Mouse (Mus musculus): ENCODE measurements around the gene Setd4.

The Setd4 gene

DNA sequence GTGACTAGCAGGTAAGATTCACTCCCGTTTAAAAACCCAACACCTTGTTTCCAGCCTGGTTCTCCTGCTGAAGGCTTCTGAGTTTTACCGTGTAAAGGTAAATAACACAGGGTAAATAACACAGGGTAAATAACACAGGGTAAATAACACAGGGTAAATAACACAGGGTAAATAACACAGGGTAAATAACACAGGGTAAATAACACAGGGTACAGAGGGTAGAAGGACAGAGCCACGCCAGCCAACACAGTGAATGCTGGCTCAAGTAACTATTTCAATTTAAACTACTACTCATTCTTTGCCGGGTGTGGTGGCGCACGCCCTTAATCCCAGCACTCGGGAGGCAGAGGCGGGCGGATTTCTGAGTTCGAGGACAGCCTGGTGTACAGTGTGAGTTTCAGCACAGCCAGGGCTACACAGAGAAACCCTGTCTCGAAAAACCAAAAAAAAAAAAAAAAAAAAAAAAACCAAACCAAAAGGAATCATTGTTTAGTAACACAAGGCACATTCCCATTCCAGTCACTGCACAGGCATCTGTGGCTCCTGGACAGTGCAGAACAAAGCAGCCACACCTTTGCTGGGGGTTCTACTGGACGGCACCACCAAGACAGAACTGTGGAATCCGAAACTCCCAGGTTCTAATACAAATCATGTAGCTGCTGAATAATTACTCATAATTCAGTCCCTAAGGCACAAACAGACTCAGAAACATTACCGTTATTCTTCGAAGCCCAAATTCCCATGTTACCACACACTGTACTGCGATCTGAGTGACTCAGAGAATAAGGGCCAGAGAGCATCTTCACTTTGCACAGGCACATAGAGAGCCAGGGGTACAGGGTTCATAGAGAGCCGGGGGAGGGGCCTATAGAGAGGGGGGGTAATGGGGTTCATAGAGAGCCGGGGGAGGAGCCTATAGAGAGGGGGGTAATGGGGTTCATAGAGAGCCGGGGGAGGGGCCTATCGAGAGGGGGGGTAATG, 12.1 kb downstream of the Setd4 start:
- DNase-seq (ENCODE audit: low read depth, low spot score), result no peak

DNA sequence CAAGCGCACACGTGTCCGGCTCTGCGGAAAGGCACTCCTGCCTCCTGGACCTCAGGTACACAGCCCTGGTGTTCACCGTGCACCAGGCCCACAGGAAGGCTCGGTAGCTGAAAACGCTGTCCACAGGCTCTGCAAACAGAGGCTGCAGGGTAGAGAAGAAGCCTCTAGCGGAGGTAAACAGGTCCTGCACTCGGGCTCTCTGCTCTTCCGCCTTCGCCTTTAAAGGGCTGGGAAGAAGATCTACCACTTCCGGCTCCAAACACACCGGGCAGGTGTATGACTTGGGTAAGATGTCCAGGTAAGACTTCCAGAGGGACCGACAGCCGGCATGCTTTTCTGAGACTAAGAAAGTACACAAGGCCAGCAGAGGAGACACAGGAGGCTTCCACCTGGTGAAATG, 12.9 kb downstream of the Setd4 start:
- DNase-seq (ENCODE audit: low read depth, low spot score), result peak; percentile 52

DNA sequence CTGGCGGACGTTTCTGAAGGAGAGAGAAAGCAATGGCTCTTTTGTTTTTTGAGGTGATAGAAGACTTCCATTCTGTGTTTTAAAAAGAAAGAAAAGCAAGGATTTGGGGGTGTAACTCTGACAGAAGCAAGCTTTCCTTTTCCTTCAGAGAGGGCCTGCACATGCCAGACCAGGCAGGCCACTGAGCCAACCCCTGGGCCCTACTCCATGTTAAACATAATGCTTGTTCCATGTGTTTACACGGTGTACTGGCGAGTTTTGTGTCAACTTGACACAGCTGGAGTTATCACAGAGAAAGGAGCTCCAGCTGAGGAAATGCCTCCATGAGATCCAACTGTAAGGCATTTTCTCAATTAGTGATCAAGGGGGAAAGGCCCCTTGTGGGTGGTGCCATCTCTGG, 15.6 kb downstream of the Setd4 start:
- no peak for DNase-seq (ENCODE audit: low read depth, low spot score)

DNA sequence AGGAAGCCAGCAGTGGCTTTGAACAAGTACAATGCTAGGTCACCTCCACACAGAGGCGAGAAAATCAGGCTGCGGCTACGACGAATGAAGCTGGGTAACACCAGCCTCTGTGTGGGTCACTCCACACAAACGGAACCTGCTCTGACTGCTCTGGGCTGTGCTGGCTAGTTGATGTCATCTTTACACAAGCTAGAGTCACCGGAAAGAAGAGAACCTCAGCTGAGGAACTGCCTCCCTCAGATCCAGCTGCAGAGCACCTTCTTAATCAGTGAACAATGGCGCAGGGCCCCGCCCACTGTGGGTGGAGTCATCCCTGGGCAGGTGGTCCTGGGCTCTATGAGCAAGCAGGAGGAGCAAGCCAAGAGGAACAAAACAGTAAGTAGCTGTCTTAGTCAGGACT, 17.5 kb downstream of the Setd4 start:
- DNase-seq (ENCODE audit: low read depth, low spot score), result peak; percentile 76

DNA sequence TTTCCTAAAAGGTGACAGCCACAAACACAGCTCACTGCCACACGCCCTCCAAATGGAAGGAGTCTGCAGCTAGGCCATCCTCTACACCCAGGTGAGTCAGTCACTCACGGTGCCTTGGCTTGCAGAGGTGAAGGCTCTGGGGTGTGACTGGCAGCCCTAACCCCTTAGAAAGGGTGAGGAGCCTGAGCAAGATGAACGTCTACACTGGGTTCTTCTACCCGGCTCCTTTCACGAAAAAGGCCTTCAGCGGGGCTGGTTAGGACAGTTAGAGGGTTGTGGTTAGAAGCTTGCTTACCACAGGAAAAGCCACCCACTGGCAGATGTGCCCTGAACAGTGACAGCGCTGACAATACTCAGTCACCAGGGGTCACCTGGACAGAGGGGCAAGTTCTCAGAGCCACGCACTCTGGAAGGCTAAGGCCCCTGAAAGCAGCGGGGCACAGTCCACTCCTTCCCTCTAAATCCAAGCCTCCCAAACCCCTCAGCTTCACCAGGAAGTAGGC, 18.1 kb downstream of the Setd4 start:
- no peak for DNase-seq (ENCODE audit: low read depth, low spot score)

DNA sequence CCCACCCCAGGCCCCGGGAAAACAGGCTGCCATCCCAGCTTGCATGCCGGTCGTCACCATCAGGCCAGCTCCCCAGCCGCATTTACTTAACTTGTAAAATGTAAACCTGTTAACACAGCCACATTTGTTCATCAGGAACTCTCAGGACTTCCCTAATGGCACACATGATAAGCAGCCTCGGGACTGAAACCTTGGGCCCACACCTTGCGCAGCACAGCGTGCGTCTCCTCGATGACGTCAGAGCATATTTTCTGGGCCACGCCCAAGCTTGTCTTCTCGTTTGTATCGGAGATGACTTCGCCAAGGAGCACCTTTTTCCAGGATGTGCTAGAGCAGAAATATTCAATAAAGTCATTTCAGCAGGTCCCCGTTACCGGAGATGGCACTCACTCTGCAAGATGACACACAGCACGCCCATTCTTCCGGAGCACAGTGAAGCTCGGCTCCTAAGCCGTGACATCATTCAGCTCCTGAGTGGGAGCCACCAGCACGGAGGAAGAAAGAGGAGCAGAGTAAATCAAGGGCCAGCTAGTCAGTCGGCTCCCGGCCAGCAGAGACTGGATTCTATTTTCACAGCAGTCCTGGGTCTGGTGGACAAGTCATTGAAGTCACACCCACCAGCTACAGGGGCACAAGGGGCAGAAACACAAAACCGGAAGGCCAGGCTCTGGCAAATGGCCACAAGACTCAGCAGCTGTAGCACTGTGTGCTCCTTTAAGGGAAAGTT, 18.7 kb downstream of the Setd4 start:
- DNase-seq (ENCODE audit: low read depth, low spot score), result no peak

DNA sequence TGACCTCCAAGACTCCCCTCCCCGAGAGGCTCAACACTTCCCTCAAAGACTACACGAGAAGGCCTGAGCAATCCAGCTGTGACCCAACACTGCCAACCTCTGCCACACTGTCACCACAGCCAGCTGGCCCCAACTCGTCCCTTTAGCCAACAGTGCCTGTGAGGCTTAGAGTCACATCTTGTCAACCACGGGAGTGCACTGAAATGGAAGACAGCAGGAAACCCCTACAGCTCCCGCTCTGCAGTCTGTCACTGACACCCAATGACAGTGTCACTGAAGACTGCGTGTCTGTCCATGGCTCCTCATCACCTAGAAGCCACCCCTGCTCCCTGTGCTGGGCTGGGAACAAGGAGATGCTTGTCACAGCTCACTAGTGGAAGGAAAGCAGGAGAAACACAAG, 22.7 kb downstream of the Setd4 start:
- DNase-seq (ENCODE audit: low read depth, low spot score), result no peak

DNA sequence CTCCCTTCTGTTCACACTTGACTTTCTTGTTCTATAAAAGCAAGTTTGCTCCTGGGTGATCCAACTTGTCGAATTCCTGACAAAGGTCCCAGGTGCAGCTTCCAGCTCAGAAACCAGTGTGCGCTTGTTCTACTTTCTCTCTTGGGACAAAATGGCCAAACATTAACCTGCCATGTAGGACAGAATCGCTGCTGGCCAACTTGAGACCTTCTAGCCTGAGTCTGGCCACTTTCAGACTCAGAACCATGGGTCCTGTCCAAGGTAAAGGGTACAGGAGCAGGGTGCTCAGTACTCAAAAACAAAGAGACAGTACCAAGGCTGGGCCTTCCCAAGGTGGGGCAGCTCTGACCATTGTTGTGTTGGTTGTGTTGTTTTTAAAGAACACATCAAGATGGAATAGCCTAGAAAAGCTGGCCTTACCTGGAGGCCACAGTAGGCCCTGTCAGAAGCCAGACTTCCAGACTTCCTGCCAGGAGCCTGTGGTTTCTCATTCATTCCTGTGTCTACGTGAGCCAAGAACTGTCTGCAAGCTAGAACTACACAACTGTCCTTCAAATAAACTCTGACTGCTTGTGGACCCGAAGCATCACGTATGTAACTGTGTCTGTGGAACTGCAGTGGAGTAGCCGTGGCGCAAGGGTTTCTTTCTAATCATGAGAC, 25.4 kb downstream of the Setd4 start:
- no peak for DNase-seq (ENCODE audit: low read depth, low spot score)

DNA sequence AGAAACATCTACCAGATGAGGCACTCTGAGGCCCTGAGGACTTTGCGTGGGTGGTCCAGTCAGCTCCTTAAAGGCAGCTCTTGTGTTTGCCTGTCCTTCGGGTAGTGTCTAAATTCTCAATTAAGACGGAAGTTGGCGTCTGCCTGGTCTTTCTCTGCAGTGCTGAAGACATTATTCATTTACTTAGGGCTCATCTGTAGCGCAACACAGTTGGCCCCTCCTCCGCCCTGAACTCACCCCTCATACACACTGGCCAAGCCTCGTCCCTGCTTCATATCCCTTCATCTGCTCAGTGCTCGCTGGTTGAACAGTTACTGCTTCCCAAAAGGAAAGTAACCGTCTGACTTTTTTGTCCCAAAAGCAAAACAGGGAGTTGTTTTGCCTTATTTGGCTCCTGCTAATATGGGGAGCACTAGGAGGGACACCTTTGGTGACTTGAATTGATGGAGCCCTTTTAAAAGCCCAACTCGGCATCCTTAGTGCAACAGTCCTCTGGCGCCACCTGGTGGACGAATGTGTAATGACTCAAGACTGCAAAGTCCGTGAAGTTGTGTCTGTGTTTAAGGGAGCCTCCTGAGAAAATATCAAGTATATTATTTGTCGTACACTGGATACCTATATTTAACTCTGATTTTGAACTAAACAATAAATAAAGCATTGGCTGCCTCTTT, 27.3 kb downstream of the Setd4 start:
- DNase-seq (ENCODE audit: low read depth, low spot score), result peak; percentile 74

DNA sequence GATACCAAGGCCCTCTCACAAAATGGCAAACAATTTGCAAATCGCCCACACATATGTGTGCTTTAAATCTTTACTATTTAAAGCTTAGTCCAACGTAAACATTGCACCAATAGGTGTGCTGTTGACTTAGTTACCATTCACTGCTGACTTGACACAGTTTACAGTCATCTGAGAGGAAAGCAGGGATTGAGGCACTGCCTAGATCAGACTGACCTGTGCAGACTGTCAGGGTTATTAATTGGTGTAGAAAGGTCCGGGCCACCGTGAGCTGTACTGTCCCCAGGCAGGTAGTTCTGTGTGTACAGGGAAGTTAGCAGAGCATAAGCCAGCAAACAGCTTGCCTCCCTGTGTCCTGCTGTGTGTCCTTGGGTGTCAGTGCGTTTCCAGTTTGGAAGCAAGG, 28.3 kb downstream of the Setd4 start:
- DNase-seq (ENCODE audit: low read depth, low spot score), result no peak

DNA sequence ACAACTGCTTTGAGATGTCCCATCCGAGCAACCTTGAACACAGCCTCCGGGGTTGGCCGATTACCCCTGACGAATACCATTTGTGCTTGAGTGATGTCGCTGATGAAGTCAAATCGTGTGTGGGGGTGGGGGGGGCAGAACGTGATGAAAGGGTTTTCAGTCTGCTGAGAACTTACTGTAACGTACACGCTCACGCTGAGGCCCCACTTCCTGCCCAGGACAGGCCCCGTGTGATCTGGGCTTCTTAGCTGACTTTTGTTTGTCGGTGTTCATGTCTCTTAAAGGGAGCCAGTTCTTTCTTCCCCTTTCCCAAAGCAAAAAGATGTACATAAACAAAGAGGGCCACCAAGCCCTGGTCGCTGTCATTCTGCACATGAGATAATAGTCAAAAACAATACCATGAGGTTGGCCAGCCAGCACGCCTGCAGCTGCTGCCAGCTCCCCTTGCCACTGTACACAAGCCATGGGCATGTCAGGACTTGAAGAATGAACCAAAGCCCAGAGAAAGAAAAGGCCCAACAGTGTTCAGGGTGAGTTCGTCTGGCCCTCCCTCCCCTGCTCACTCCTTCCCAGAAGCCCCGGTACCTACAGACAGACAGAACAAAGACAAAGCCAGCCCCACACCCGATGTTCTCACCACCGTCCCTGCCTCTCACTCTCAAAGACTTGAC, 29.2 kb downstream of the Setd4 start:
- DNase-seq (ENCODE audit: low read depth, low spot score), result no peak

DNA sequence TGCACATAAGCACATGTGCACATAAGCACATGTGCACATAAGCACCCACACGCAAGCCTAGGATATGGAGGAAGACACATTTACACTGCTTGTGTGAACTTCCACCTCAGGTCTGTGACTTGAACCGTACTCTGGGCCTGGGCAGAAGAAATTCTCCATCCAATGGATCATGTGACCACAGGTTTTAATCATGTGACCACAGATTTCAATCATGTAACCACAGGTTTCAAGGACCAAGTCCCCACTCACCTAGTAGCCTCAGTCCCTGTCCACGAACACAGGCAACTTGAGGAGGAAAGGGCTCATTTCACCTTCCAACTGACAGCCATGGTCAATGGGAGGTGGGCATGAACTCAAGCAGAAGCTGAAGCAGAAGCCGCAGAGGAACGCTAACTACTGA, 30.4 kb downstream of the Setd4 start:
- no peak for DNase-seq (ENCODE audit: low read depth, low spot score)

DNA sequence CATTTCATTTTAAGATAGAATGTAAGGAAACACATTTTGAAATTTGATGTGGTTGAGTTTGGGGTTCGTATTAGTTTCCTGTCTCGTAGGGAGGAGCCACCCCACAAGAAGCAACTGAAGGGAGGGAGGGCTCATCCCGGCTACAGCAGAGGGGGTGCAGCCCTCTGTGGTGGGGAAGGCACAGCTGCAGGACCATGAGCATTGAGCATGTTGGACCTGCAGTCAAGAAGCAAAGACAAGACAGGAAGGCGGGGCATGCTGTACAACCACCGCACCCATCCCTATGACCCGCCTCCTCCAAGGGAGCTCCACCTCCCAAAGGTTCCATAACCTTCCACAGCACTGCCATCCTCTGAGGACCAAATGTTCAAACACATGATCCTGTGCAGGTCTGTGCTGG, 31.5 kb downstream of the Setd4 start:
- DNase-seq (ENCODE audit: low read depth, low spot score), result no peak

DNA sequence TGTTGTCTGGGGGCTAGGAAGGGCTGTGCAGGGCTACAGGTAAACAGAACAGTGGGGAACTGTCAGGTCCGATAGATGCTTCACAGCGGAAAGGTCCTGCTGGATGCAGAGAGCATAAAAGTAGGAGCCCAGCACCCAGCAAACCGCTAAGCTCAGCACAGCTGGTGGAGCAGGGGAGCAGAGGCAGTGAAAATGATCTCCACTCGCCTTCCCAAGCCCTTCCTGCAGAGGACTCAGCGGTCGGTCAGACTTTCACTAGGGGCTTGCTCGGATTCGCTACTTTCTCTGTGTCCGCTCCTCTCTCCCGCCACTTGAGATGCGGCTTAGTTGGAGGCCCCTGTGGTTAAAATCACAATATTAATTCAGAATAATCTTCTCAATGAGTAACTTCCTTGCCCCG, 45.4 kb downstream of the Setd4 start:
- no peak for DNase-seq (ENCODE audit: low read depth, low spot score)

DNA sequence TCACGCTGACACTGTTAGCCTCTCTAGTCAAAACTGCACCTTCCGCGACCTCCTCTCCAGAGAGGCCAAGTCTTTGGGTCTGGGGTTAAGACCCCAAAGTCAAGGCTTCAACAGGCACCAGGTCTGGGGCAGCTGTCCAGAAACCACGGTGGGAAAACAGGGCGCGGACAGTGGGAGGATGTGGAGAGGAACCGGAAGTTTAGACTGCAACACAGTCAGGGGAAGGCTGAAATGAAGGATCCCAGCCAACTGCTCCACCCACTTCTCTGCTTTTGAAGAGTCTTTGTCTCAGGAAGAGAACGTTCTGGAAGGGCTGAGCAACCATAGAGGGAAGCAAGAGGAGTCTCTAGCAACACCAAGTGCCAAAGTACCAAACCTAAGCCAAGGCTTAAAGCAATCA, 46.2 kb downstream of the Setd4 start:
- no peak for DNase-seq (ENCODE audit: low read depth, low spot score)

DNA sequence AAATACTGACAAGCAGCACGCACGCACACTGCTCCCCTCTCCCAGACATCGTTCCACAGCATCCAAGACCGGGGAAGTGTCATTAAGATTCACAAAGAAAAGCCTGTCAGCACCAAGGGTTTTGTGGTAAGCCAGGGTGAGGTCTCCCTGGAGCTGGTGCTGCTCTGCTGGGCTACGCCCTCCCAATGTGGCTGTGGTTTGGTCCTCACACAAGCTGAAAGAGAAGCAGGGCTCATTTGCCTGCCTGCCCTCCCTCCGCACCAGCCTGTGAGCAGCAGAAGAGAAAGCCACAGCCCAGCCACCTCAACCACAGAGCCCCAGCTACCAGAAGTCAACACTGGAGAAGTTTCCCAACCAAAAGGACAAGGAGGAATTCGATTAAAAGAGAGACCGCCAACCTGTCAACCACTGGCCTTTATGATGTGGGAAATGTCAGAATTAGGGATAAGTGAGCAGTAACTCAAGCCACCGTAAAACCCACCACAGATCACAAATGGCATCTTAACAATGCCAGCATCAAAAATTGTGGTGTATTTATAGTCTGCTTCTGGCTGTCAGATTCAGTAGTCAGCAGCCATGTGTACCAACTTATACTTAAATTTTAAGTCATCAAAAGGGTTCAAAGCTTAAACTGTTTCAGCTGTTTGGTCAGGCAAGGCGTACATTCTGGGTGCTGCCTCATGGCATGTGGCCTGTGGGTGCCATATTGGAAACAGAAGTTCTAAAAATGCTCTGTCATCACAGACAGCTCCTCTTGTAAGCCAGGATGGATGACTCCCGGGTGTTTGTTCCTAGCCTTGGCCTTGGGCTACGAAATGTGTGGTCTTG, 51.0 kb downstream of the Setd4 start:
- DNase-seq (ENCODE audit: low read depth, low spot score), result no peak

DNA sequence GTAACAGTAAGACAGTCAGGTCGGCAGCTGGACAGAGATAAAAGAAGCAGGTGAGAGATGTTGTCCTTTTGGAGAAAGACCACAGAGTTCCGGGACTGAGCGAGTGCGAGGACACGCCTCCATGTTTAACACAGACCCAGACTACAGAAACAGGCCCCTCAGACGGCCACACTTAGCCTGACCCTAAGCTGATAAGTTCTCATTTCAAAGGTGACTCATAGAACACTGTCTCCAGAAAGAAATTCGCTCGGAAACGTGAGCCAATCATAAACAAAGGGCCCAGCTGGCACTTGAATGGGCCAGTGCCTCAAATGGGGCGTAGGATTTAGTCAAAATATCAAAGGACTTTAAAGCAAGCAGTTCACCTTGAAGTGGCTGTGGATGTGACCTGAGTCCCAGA, 54.6 kb downstream of the Setd4 start:
- peak; percentile 48 for DNase-seq (ENCODE audit: low read depth, low spot score)

DNA sequence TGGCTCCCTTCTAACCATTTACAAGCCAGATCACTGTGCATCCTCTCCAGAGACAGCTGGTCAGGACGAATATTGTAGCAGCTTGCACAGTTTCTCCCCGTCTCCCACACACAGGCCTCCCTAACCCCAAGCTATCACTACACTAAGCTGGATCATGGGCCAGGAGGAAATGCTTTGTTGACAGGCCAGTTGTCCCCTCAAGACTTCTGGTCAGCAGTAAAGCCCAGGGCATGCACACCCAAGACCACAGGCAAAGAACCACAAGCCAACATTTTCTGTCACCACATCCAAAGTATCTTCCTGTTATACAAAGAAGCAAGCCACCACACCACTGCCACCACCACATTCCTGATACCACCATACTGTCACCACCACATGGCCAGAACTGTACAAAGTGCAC, 55.8 kb downstream of the Setd4 start:
- no peak for DNase-seq (ENCODE audit: low read depth, low spot score)

DNA sequence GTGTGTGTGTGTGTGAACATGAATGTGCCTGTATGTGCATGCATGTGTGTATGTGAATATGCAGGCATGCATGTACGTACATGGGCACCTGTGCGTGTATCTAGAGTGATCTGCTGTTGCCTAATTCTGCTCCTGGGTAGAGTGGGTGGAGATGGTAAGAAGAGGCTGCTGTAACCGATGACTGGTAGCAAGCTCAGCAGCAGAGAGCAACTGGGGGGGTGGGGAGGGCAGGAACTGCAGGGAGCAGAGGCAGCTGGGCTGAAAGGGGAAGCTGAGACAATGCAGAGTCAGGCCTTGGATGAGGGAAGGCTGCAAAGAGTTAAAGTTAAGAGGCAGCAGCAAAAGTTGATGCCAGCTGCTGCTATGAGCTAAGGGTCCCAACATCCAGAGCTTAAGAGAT, 56.7 kb downstream of the Setd4 start:
- no peak for DNase-seq (ENCODE audit: low read depth, low spot score)

DNA sequence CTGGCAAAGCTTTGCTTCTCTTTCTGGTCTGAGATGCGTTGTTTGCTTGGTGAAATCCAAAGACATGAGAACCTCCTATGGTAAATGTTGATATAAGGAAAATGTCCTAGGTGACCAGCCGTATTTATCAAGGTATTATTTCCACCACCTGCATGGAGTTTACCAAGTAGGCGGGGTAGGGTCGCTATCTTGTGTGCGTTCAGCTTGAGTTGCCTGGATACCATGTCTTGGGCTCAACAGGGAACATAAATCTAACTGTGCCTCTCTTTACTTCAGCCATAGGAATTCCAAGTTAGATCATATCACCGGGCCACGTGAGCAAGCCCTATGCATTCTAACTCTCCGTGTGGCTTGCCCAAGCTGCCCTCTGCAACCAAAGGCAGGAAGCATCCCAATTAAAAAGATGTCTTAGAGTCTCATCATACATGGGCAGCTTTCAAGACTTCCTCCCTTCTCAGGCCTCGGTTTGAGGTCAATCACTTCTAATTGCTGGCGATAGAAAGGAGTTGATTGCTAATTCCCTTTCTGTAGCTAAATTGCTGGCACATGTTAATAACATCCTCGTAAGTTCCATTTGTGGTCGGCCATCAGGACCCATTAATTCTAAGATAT, 57.4 kb downstream of the Setd4 start:
- DNase-seq (ENCODE audit: low read depth, low spot score), result no peak

Data from ES-CJ7 (cell line).